Mouse (Mus musculus): ENCODE measurements around the gene Slc5a2. TPM values are rescaled to one million over a fixed set of nuclear protein-coding genes. Genes with fewer than 3 reads are reported as not detected.

Slc5a2 gene
- polyA plus RNA-seq, 1 experiment from 2014 or later = not detected

DNA sequence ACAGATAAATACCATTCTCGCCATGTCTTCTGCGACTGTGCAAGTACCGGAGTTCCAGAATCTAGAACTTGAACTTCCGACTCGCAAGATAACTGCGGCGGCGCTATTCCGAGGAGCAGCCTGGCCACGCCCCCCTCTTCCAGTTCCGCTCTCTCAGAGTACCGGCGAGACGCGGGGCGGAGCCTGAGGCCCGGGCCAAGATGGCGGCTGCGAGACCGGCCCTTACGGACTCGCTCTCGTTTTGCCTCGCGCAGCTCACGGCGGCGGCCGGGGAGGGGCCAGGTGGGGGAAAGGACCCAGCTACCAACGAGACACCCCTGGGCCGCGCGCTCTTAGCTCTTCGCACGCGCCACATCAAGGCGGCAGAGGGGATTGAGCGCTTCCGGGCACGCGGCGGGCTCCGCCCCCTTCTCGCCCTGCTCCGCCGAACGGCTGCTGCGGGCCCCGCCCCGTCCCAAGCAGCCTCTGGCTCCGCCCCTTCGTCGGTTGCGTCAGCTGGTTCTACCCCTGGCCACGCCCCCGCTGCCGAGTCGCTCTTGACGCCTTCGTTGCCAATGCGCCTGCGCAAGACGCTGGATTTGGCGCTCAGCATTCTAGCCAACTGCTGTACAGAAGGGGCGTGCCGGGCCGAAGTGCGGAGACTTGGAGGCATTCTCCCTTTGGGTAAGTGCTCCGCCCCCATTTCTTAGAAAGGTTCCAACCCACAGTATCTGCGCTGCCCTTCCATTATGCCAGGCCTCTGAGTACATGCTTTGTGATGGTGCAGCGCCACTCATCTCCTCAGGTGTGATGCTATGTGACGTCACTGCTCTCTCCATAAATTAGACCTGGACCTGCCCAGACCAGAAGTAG lies 27.3 kb upstream of the Slc5a2 start, which contains the start of gene 9130023H24Rik:
9130023H24Rik (minus strand) TSS at position 105 of the 852 bp plus-strand sequence.
- WGBS = under 1% methylated on average over 43 of the region's 72 CpGs
- H3K27ac ChIP-seq (replicated peaks; ENCODE audit: low read depth, low read length) = peak within 1 kb of the TSS; percentile 98
- H3K9ac ChIP-seq (ENCODE audit: low read depth, low read length) = peak within 1 kb of the TSS; percentile 85
- H3K36me3 ChIP-seq (ENCODE audit: control insufficient read depth, insufficient read depth, low read length) = peaks cover 37% of the 10 kb centered on the region
- H3K27me3 ChIP-seq (replicated peaks; ENCODE audit: control insufficient read depth, insufficient read depth, low read length) = no peaks in the 10 kb centered on the region
- no peaks in the 10 kb centered on the region for H3K9me3 ChIP-seq (ENCODE audit: control insufficient read depth, low read length)
- peak within 1 kb of the TSS; percentile 73 for H3K4me2 ChIP-seq (ENCODE audit: low read depth, low read length)
- ATAC-seq (ENCODE audit: low read depth) (peak; percentile 91), DNase-seq (ENCODE audit: low spot score) (peak; percentile 100)
- peak within 1 kb of the TSS; percentile 65 for H3K4me3 ChIP-seq (ENCODE audit: low read depth, low read length)
- peaks cover 3% of the 10 kb centered on the region; the same call in 1 of the 2 replicates for H3K4me1 ChIP-seq (ENCODE audit: control insufficient read depth, insufficient read depth, low read length)

GRCm38 (mm10) chr7:128238991-128239390 lies 26.5 kb upstream of the Slc5a2 start:
- DNase-seq (ENCODE audit: low spot score) (peak; percentile 54), ATAC-seq (ENCODE audit: low read depth) (no peak)
- Histone ChIP-seq H3K4me3 (ENCODE audit: low read depth, low read length) (peak overlapping the region; percentile 65), H3K9me3 (ENCODE audit: control insufficient read depth, low read length) (no peaks in the 10 kb centered on the region), H3K9ac (ENCODE audit: low read depth, low read length) (peak overlapping the region; percentile 85), H3K4me1 (ENCODE audit: control insufficient read depth, insufficient read depth, low read length) (peaks cover 3% of the 10 kb centered on the region; the same call in 1 of the 2 replicates), H3K27me3 (replicated peaks; ENCODE audit: control insufficient read depth, insufficient read depth, low read length) (no peaks in the 10 kb centered on the region), H3K36me3 (ENCODE audit: control insufficient read depth, insufficient read depth, low read length) (peaks cover 40% of the 10 kb centered on the region), H3K27ac (replicated peaks; ENCODE audit: low read depth, low read length) (peak overlapping the region; percentile 98), H3K4me2 (ENCODE audit: low read depth, low read length) (peak overlapping the region; percentile 73)
- 22% methylated on average over 4 of the region's 4 CpGs for WGBS

DNA sequence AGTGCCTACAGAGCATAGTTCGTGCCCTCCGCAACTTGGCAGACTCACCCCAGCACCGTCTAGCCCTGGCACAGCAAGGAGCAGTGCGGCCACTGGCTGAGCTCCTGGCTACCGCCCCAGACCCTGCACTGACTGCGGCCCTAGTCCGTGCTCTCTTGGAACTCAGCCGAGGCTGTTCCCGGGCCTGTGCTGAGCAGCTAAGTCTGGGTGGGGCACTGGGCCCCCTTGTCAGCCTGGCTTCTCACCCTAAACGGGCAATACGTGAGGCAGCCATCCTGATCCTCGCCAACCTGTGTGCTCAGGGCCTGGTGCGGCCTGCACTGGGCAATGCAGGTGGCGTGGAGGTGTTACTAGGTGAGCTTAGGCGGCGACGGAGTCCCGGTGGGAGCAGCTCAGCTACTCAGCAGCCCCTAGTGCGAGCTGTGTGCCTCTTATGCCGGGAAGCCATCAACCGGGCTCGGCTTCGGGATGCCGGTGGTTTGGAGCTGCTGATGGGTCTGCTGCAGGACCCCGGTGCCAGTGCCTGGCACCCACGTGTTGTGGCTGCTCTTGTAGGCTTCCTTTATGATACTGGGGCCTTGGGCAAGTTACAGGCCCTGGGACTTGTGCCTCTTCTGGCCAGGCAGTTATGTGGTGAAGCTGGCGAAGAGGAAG lies 25.2 kb upstream of the Slc5a2 start:
- Histone ChIP-seq H3K9ac (ENCODE audit: low read depth, low read length) (no peak overlapping the region; the same call in 1 of the 2 replicates), H3K36me3 (ENCODE audit: control insufficient read depth, insufficient read depth, low read length) (peaks cover 53% of the 10 kb centered on the region), H3K27ac (replicated peaks; ENCODE audit: low read depth, low read length) (no peak overlapping the region), H3K27me3 (replicated peaks; ENCODE audit: control insufficient read depth, insufficient read depth, low read length) (no peaks in the 10 kb centered on the region), H3K9me3 (ENCODE audit: control insufficient read depth, low read length) (no peaks in the 10 kb centered on the region), H3K4me1 (ENCODE audit: control insufficient read depth, insufficient read depth, low read length) (peaks cover 3% of the 10 kb centered on the region; the same call in 1 of the 2 replicates), H3K4me3 (ENCODE audit: low read depth, low read length) (no peak overlapping the region), H3K4me2 (ENCODE audit: low read depth, low read length) (no peak overlapping the region)
- ATAC-seq (ENCODE audit: low read depth) = no peak
- no peak for DNase-seq (ENCODE audit: low spot score)
- 94% methylated on average over 26 of the region's 27 CpGs for WGBS

- no peak for DNase-seq (ENCODE audit: low spot score)
- Histone ChIP-seq H3K27me3 (replicated peaks; ENCODE audit: control insufficient read depth, insufficient read depth, low read length) (no peaks in the 10 kb centered on the region), H3K4me1 (ENCODE audit: control insufficient read depth, insufficient read depth, low read length) (peaks cover 8% of the 10 kb centered on the region; the same call in 1 of the 2 replicates), H3K4me2 (ENCODE audit: low read depth, low read length) (no peak overlapping the region), H3K36me3 (ENCODE audit: control insufficient read depth, insufficient read depth, low read length) (peaks cover 55% of the 10 kb centered on the region), H3K9me3 (ENCODE audit: control insufficient read depth, low read length) (no peaks in the 10 kb centered on the region), H3K9ac (ENCODE audit: low read depth, low read length) (no peak overlapping the region), H3K4me3 (ENCODE audit: low read depth, low read length) (no peak overlapping the region), H3K27ac (replicated peaks; ENCODE audit: low read depth, low read length) (no peak overlapping the region)
- ATAC-seq (ENCODE audit: low read depth) = no peak
- 93% methylated on average over 16 of the region's 16 CpGs for WGBS
Observed at GRCm38 (mm10) chr7:128242331-128242730, 23.1 kb upstream of the Slc5a2 start.

GRCm38 (mm10) chr7:128243921-128244320 lies 21.5 kb upstream of the Slc5a2 start:
- DNase-seq (ENCODE audit: low spot score) (no peak), ATAC-seq (ENCODE audit: low read depth) (no peak)
- H3K9me3 ChIP-seq (ENCODE audit: control insufficient read depth, low read length) = no peaks in the 10 kb centered on the region
- peaks cover 15% of the 10 kb centered on the region for H3K4me1 ChIP-seq (ENCODE audit: control insufficient read depth, insufficient read depth, low read length)
- H3K27me3 ChIP-seq (replicated peaks; ENCODE audit: control insufficient read depth, insufficient read depth, low read length) = no peaks in the 10 kb centered on the region
- no peak overlapping the region for H3K4me2 ChIP-seq (ENCODE audit: low read depth, low read length)
- no peak overlapping the region for H3K27ac ChIP-seq (replicated peaks; ENCODE audit: low read depth, low read length)
- WGBS = 54% methylated on average over 10 of the region's 10 CpGs
- no peak overlapping the region for H3K9ac ChIP-seq (ENCODE audit: low read depth, low read length)
- peaks cover 55% of the 10 kb centered on the region for H3K36me3 ChIP-seq (ENCODE audit: control insufficient read depth, insufficient read depth, low read length)
- H3K4me3 ChIP-seq (ENCODE audit: low read depth, low read length) = no peak overlapping the region

DNA sequence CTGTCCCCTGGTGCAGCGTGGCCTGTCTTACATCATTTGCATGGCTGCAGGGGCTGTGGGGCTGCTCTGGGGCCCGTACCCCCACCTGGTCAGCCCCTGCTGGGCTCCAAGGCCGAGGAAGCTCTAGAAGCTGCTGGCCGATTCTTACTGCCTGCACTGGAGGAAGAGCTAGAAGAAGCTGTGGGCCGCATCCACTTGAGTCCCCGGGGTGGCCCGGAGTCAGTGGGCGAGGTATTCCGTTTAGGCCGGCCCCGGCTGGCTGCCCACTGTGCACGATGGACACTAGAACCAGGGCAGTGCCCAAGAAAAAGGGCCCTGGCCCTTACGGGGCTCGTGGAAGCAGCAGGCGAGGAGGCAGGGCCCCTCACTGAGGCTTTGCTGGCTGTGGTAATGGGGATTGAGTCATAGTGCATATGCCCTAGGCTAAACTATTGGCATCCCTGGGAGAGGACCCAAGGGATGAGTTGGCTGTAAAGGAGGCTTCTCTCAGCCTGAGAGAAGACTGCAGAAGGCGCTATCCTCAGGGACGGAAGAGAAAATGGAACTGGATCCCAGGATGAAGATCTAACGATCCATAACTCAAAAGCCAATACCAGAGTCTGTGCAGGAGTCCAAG lies 20.9 kb upstream of the Slc5a2 start:
- Histone ChIP-seq H3K27me3 (replicated peaks; ENCODE audit: control insufficient read depth, insufficient read depth, low read length) (no peaks in the 10 kb centered on the region), H3K4me3 (ENCODE audit: low read depth, low read length) (no peak overlapping the region), H3K27ac (replicated peaks; ENCODE audit: low read depth, low read length) (no peak overlapping the region), H3K9ac (ENCODE audit: low read depth, low read length) (no peak overlapping the region), H3K36me3 (ENCODE audit: control insufficient read depth, insufficient read depth, low read length) (peaks cover 54% of the 10 kb centered on the region), H3K9me3 (ENCODE audit: control insufficient read depth, low read length) (no peaks in the 10 kb centered on the region), H3K4me1 (ENCODE audit: control insufficient read depth, insufficient read depth, low read length) (peaks cover 12% of the 10 kb centered on the region), H3K4me2 (ENCODE audit: low read depth, low read length) (no peak overlapping the region)
- 86% methylated on average over 18 of the region's 18 CpGs for WGBS
- DNase-seq (ENCODE audit: low spot score) (no peak), ATAC-seq (ENCODE audit: low read depth) (no peak)

GRCm38 (mm10) chr7:128245547-128245946 lies 19.9 kb upstream of the Slc5a2 start:
- no peak overlapping the region for H3K4me3 ChIP-seq (ENCODE audit: low read depth, low read length)
- H3K27ac ChIP-seq (replicated peaks; ENCODE audit: low read depth, low read length) = no peak overlapping the region
- H3K9ac ChIP-seq (ENCODE audit: low read depth, low read length) = 0 out of 2 replicates have a peak overlapping the region, but pooled peaks have one; percentile 67
- WGBS = 88% methylated on average over 4 of the region's 4 CpGs
- H3K27me3 ChIP-seq (replicated peaks; ENCODE audit: control insufficient read depth, insufficient read depth, low read length) = no peaks in the 10 kb centered on the region
- ATAC-seq (ENCODE audit: low read depth) (no peak), DNase-seq (ENCODE audit: low spot score) (no peak)
- H3K4me1 ChIP-seq (ENCODE audit: control insufficient read depth, insufficient read depth, low read length) = peaks cover 12% of the 10 kb centered on the region
- no peaks in the 10 kb centered on the region for H3K9me3 ChIP-seq (ENCODE audit: control insufficient read depth, low read length)
- H3K4me2 ChIP-seq (ENCODE audit: low read depth, low read length) = no peak overlapping the region
- H3K36me3 ChIP-seq (ENCODE audit: control insufficient read depth, insufficient read depth, low read length) = peaks cover 52% of the 10 kb centered on the region

All from embryonic facial prominence, embryonic 14.5 days (tissue).